Mouse (Mus musculus): ENCODE measurements around the gene Yjefn3. TPM values are rescaled to one million over a fixed set of nuclear protein-coding genes. Genes with fewer than 3 reads are reported as not detected.

Yjefn3 gene
- polyA plus RNA-seq, 1 experiment: 1.9 TPM

DNA sequence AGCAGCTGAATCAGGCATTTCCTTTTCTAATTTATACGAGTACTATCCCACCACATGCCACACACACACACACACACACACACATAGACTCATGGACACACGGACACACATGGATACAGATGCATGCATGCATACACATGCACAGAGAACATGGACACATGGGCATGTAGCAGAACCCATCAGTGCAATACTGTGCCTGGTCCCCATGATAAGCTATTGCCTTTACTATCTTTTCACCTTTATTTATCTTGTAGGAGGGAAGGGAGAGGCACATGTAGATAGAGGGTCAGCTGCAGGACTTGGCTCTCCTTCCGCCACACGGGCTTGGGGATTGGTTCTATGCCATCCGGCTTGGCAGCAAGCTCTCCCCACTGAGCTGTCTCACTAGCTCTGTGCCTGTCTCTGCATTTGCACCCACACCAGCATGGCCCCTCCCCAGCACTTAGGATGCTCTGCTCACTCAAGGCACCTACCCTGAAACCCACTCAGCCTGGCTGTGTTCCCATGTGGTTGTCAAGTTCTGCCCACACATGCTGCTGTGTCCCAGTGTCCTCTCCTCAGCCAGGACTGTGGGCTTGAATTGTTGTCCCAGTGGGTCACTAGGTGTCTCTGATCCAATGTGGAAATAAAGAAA lies 39.0 kb downstream of the Yjefn3 start:
- Histone ChIP-seq H3K4me1 (ENCODE audit: control insufficient read depth, insufficient read depth, insufficient read length) (no peaks in the 10 kb centered on the region), H3K27me3 (ENCODE audit: control insufficient read depth, insufficient read depth, low read length) (no peaks in the 10 kb centered on the region), H3K36me3 (ENCODE audit: control insufficient read depth, insufficient read depth, low read length) (no peaks in the 10 kb centered on the region), H3K27ac (ENCODE audit: insufficient read depth, low read length) (no peak overlapping the region), H3K4me3 (ENCODE audit: extremely low read depth, insufficient read depth, insufficient read length) (no peak overlapping the region)
- DNase-seq (ENCODE audit: low read depth in 1 of 2, low spot score in 2 of 2): no peak
- TF ChIP-seq POLR2A (IDR thresholded peaks at IDR 0.05; ENCODE audit: low read depth, low read length): no peak
- no peak for TF ChIP-seq CTCF (IDR thresholded peaks at IDR 0.05; ENCODE audit: extremely low read depth, insufficient read depth, insufficient read length, insufficient replicate concordance)
- WGBS: 83% methylated on average over 5 of the region's 5 CpGs

DNA sequence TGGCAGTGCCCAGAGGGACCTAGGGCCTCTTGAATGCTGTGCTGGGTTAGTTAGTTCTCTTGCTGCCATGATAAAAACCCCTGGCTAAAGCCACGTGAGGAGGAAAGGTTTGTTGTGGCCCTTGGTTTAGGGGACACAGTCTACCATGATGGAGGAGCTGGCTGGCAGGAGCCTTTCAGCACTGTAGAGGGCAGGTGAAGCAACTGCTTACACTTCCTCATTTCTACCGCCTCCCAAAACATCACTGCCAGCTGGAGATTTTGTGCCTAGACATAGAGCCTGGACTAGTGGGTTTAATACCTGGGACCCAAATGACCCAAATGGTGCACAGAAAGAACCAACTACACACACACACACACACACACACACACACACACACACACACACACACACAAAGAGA lies 41.3 kb downstream of the Yjefn3 start:
- TF ChIP-seq CTCF (IDR thresholded peaks at IDR 0.05; ENCODE audit: extremely low read depth, insufficient read depth, insufficient read length, insufficient replicate concordance) (no peak), POLR2A (IDR thresholded peaks at IDR 0.05; ENCODE audit: low read depth, low read length) (no peak)
- 43% methylated on average over 2 of the region's 2 CpGs for WGBS

DNA sequence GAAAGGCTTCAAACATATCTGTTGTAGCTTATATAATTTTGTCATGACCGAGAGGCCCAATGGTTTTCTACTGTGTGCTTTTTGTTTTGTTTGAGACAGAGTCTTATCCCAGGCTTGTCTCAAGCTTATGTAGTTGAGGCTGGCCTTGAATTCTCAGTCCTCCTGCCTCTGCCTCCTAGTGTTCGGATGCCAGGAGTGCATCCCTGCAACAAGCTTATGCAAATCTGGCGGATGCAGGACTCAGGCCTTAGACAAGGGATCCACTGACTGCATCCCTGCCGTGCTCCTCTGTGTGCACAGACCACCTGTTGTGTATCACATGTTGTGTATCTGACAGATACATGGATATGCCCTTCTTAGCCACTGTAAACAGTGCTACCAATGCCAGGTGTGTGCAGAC lies 41.7 kb downstream of the Yjefn3 start:
- 88% methylated on average over 4 of the region's 4 CpGs for WGBS
- no peaks in the 10 kb centered on the region for H3K27me3 ChIP-seq (ENCODE audit: control insufficient read depth, insufficient read depth, low read length)
- DNase-seq (ENCODE audit: low read depth in 1 of 2, low spot score in 2 of 2): no peak
- TF ChIP-seq POLR2A (IDR thresholded peaks at IDR 0.05; ENCODE audit: low read depth, low read length) (no peak), CTCF (IDR thresholded peaks at IDR 0.05; ENCODE audit: extremely low read depth, insufficient read depth, insufficient read length, insufficient replicate concordance) (no peak)
- H3K27ac ChIP-seq (ENCODE audit: insufficient read depth, low read length): no peak overlapping the region
- no peaks in the 10 kb centered on the region for H3K36me3 ChIP-seq (ENCODE audit: control insufficient read depth, insufficient read depth, low read length)
- H3K4me1 ChIP-seq (ENCODE audit: control insufficient read depth, insufficient read depth, insufficient read length): no peaks in the 10 kb centered on the region
- H3K4me3 ChIP-seq (ENCODE audit: extremely low read depth, insufficient read depth, insufficient read length): no peak overlapping the region

More for the DNA sequence above, 41.3 kb downstream of the Yjefn3 start:
- no peak overlapping the region for H3K27ac ChIP-seq (ENCODE audit: insufficient read depth, low read length)
- no peak for DNase-seq (ENCODE audit: low read depth in 1 of 2, low spot score in 2 of 2)
- no peak overlapping the region for H3K4me3 ChIP-seq (ENCODE audit: extremely low read depth, insufficient read depth, insufficient read length)
- H3K36me3 ChIP-seq (ENCODE audit: control insufficient read depth, insufficient read depth, low read length): no peaks in the 10 kb centered on the region
- H3K4me1 ChIP-seq (ENCODE audit: control insufficient read depth, insufficient read depth, insufficient read length): no peaks in the 10 kb centered on the region
- H3K27me3 ChIP-seq (ENCODE audit: control insufficient read depth, insufficient read depth, low read length): no peaks in the 10 kb centered on the region

DNA sequence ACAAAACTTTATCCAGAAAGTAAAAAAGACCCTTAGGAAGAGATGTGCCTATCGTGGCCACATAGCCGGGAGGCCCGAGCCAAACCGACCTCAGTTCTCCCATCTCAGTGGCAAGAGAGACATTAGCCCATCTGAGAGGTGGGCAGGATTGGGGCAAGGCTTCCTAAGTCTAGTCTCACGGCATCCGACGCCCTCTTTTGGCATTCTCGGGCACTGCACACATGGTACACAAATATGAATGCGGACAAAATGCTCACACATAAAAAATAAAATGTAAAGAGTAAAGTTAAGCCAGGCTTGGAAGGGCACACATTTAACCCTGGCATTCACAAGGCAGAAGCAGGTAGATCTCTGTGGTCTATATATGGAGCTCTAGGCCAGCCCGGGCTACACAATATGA lies 48.6 kb downstream of the Yjefn3 start:
- no peak overlapping the region for H3K4me3 ChIP-seq (ENCODE audit: extremely low read depth, insufficient read depth, insufficient read length)
- H3K36me3 ChIP-seq (ENCODE audit: control insufficient read depth, insufficient read depth, low read length): no peaks in the 10 kb centered on the region
- 94% methylated on average over 10 of the region's 10 CpGs for WGBS
- no peak overlapping the region for H3K27ac ChIP-seq (ENCODE audit: insufficient read depth, low read length)
- TF ChIP-seq POLR2A (IDR thresholded peaks at IDR 0.05; ENCODE audit: low read depth, low read length) (no peak), CTCF (IDR thresholded peaks at IDR 0.05; ENCODE audit: extremely low read depth, insufficient read depth, insufficient read length, insufficient replicate concordance) (no peak)
- no peaks in the 10 kb centered on the region for H3K27me3 ChIP-seq (ENCODE audit: control insufficient read depth, insufficient read depth, low read length)
- no peaks in the 10 kb centered on the region for H3K4me1 ChIP-seq (ENCODE audit: control insufficient read depth, insufficient read depth, insufficient read length)
- no peak for DNase-seq (ENCODE audit: low read depth in 1 of 2, low spot score in 2 of 2)

DNA sequence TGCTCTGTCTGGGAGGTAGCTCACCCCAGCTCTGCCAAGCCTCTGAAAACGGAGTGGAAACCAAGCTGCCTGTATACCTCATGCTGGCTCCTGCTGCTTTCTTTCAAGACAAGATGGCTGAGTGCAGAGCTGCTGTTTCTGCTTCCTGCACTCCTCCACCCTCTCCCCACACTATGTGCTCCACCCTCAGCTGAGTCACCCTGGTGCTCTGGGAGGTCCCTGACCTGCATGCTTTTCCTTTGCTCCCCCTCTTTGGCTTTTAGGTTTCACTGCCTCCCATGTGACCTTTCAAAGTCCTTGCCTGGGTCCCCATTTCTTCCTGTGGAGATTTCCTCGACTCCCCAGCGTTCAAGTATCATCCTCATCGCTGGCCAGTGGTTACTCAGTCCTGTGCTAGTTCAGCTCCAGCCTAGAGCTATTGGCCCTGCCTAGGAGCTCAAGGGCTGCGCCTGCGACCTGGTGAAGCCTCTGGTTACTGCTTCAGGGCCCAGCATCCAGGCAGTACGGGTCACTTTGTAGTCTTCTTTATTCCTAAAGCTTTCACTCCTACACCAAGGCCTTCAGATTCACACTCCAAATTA lies 51.5 kb downstream of the Yjefn3 start:
- no peak for DNase-seq (ENCODE audit: low read depth in 1 of 2, low spot score in 2 of 2)

DNA sequence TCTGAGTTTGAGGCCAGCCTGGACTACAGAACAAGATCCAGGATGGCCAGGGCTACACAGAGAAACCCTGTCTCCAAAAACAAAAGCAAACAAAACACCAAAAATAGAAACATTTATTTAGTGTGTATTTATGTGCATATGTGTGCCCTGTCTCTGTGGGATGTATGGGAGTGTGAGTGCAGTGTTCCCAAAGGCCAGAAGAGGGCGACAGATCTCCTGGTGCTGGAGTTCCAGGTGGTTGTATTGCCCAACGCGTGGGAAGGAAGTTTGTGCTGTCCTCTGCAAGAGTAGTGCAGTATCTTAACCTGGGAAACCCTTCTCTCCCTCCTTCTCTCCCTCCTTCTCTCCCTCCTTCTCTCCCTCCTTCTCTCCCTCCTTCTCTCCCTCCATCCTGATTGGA lies 52.6 kb downstream of the Yjefn3 start:
- H3K4me1 ChIP-seq (ENCODE audit: control insufficient read depth, insufficient read depth, insufficient read length): no peaks in the 10 kb centered on the region
- WGBS: 66% methylated on average over 3 of the region's 3 CpGs
- TF ChIP-seq CTCF (IDR thresholded peaks at IDR 0.05; ENCODE audit: extremely low read depth, insufficient read depth, insufficient read length, insufficient replicate concordance): no peak
- no peak for TF ChIP-seq POLR2A (IDR thresholded peaks at IDR 0.05; ENCODE audit: low read depth, low read length)
- no peaks in the 10 kb centered on the region for H3K27me3 ChIP-seq (ENCODE audit: control insufficient read depth, insufficient read depth, low read length)
- no peaks in the 10 kb centered on the region for H3K36me3 ChIP-seq (ENCODE audit: control insufficient read depth, insufficient read depth, low read length)
- H3K27ac ChIP-seq (ENCODE audit: insufficient read depth, low read length): no peak overlapping the region
- H3K4me3 ChIP-seq (ENCODE audit: extremely low read depth, insufficient read depth, insufficient read length): no peak overlapping the region
- no peak for DNase-seq (ENCODE audit: low read depth in 1 of 2, low spot score in 2 of 2)

More for the DNA sequence above, 51.5 kb downstream of the Yjefn3 start:
- Histone ChIP-seq H3K27ac (ENCODE audit: insufficient read depth, low read length) (no peak overlapping the region), H3K4me3 (ENCODE audit: extremely low read depth, insufficient read depth, insufficient read length) (no peak overlapping the region), H3K4me1 (ENCODE audit: control insufficient read depth, insufficient read depth, insufficient read length) (no peaks in the 10 kb centered on the region), H3K36me3 (ENCODE audit: control insufficient read depth, insufficient read depth, low read length) (no peaks in the 10 kb centered on the region), H3K27me3 (ENCODE audit: control insufficient read depth, insufficient read depth, low read length) (no peaks in the 10 kb centered on the region)
- WGBS: 78% methylated on average over 7 of the region's 7 CpGs
- TF ChIP-seq POLR2A (IDR thresholded peaks at IDR 0.05; ENCODE audit: low read depth, low read length) (no peak), CTCF (IDR thresholded peaks at IDR 0.05; ENCODE audit: extremely low read depth, insufficient read depth, insufficient read length, insufficient replicate concordance) (no peak)

DNA sequence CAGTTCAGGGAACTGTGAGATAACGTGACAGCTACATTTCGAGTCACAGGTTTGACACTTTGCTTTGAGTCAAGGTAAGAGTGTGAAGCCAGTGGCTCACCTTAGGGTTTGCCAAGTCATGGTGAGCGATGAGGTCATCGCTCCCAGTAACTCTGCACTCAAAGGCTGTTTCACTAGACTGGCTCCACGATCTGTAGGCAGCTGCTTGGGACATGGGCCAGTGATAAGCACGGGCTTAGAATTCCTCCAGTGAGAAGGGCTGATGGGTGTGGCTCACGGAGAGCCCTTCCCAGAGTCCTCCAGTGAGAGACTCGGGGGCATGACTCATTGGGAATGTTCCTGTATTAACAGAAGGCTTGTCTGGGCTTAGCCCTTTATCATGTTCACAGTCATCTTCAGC lies 53.6 kb downstream of the Yjefn3 start:
- TF ChIP-seq POLR2A (IDR thresholded peaks at IDR 0.05; ENCODE audit: low read depth, low read length) (no peak), CTCF (IDR thresholded peaks at IDR 0.05; ENCODE audit: extremely low read depth, insufficient read depth, insufficient read length, insufficient replicate concordance) (no peak)
- 92% methylated on average over 8 of the region's 8 CpGs for WGBS
- Histone ChIP-seq H3K36me3 (ENCODE audit: control insufficient read depth, insufficient read depth, low read length) (no peaks in the 10 kb centered on the region), H3K27me3 (ENCODE audit: control insufficient read depth, insufficient read depth, low read length) (no peaks in the 10 kb centered on the region), H3K4me3 (ENCODE audit: extremely low read depth, insufficient read depth, insufficient read length) (no peak overlapping the region), H3K27ac (ENCODE audit: insufficient read depth, low read length) (no peak overlapping the region), H3K4me1 (ENCODE audit: control insufficient read depth, insufficient read depth, insufficient read length) (no peaks in the 10 kb centered on the region)
- no peak for DNase-seq (ENCODE audit: low read depth in 1 of 2, low spot score in 2 of 2)

Measured in spleen, adult 2 months (tissue).